Mouse (Mus musculus) C2C12 (cell line): ENCODE measurements around the gene Pank1.

ENCODE experiments used
- CEBPB ChIP-seq: IDR thresholded peaks from one replicate; pipeline ENCODE4 v1.6.1; 2011; ENCODE audit warnings: low read depth, mild to moderate bottlenecking, control low read depth, moderate library complexity
- CTCF ChIP-seq: IDR thresholded peaks from one replicate; pipeline ENCODE4 v1.5.1; 2011; ENCODE audit not compliant: control insufficient read depth, insufficient read depth, insufficient read length
- FOSL1 ChIP-seq: IDR thresholded peaks from one replicate; pipeline ENCODE4 v1.8.0; 2011; ENCODE audit warnings: mild to moderate bottlenecking, low read length; ENCODE audit not compliant: poor library complexity, insufficient read depth, severe bottlenecking
- MAX ChIP-seq: IDR thresholded peaks from one replicate; pipeline ENCODE4 v1.6.1; 2011; ENCODE audit warnings: mild to moderate bottlenecking, control low read depth
- MYOD1 ChIP-seq: IDR thresholded peaks from one replicate; pipeline ENCODE4 v1.6.1; 2011; ENCODE audit warnings: low read depth; ENCODE audit not compliant: control insufficient read depth, insufficient read length
- MYOG ChIP-seq: IDR thresholded peaks from one replicate; pipeline ENCODE4 v1.6.1; 2011; ENCODE audit not compliant: control insufficient read depth, insufficient read length; ENCODE audit errors: extremely low read depth
- USF1 ChIP-seq: IDR thresholded peaks from one replicate; pipeline ENCODE4 v1.6.1; 2011; ENCODE audit warnings: low read depth, mild to moderate bottlenecking, control low read depth, moderate library complexity

DNA sequence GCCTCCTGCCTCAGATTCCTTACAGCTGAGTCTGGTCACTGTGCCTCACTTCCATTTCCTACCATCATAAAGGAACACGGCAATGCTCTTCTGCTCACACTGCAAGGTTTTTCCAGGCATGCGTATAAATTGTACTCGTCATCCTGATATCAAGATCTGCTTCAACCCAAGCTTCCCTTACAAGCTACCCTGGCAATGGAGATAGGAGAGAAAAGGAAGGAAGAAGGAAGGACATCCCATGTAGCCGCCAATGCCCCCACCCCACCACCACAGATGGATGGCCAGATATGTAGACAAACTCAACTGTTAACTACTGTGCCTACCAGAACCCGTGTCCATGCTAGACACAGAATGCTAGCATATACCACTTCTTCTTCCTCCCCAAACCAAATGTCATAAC, 34.5 kb downstream of the Pank1 start:
- no peak for TF ChIP-seq CTCF
- no peak for TF ChIP-seq USF1
- no peak for TF ChIP-seq MAX
- TF ChIP-seq MYOD1: no peak
- no peak for TF ChIP-seq MYOG
- no peak for TF ChIP-seq CEBPB
- no peak for TF ChIP-seq FOSL1
